Mouse (Mus musculus) small intestine, adult 2 months (tissue): ENCODE results near the gene Hnf4a.

ENCODE experiments used
- CTCF ChIP-seq: fragments of 200-500 bp; IDR thresholded peaks from 2 replicates; pipeline ENCODE4 v1.5.1; 2012; ENCODE audit warnings: low read depth, mild to moderate bottlenecking, control low read depth, inconsistent platforms, low read length, moderate library complexity, mixed read lengths; ENCODE audit not compliant: insufficient replicate concordance, insufficient read length; ENCODE audit errors: extremely low read depth
- POLR2A ChIP-seq: fragments of 200-500 bp; IDR thresholded peaks from 2 replicates; pipeline ENCODE4 v1.6.1; 2012; ENCODE audit warnings: low read depth, mild to moderate bottlenecking, control low read depth, inconsistent platforms, low read length, moderate library complexity

- peak; percentile 52 for TF ChIP-seq POLR2A
- no peak for TF ChIP-seq CTCF
Observed at GRCm38 (mm10) chr2:163506300-163507004, at the start of gene Hnf4a.
